Mouse (Mus musculus): ENCODE results near the gene Fxyd7.

Gene Fxyd7

GRCm38 (mm10) chr7:31050487-31050886 is 780 bp downstream of the Fxyd7 start:
- peak; percentile 38 to 55 for DNase-seq

- peak; percentile 79 to 85 for DNase-seq
Observed at GRCm38 (mm10) chr7:31049846-31050281, 1.4 kb downstream of the Fxyd7 start.

- DNase-seq, result peak; percentile 90 to 91
Observed at GRCm38 (mm10) chr7:31049135-31049845, 2.0 kb downstream of the Fxyd7 start.

GRCm38 (mm10) chr7:31042431-31042910 is 8.8 kb downstream of the Fxyd7 start, which contains the start of gene Fxyd5:
Fxyd5 (minus strand) TSS chr7:31042481.
- no peak for DNase-seq

- DNase-seq, result no peak
Observed at GRCm38 (mm10) chr7:31041662-31042315, 9.5 kb downstream of the Fxyd7 start.

GRCm38 (mm10) chr7:31041023-31041407 is 10.3 kb downstream of the Fxyd7 start:
- no peak for DNase-seq

GRCm38 (mm10) chr7:31040281-31041022 is 10.8 kb downstream of the Fxyd7 start:
- DNase-seq, result no peak

- no peak for DNase-seq
Observed at GRCm38 (mm10) chr7:31039011-31039410, 12.3 kb downstream of the Fxyd7 start.

- no peak for DNase-seq
Observed at GRCm38 (mm10) chr7:31037675-31038074, 13.6 kb downstream of the Fxyd7 start.

GRCm38 (mm10) chr7:31036917-31037316 is 14.3 kb downstream of the Fxyd7 start:
- DNase-seq, result no peak

- DNase-seq, result no peak
Observed at GRCm38 (mm10) chr7:31035291-31035690, 16.0 kb downstream of the Fxyd7 start.

- DNase-seq, result peak in 1 of 2 experiments; percentile 31
Observed at GRCm38 (mm10) chr7:31034789-31035188, 16.5 kb downstream of the Fxyd7 start.

GRCm38 (mm10) chr7:31033409-31034165 is 17.7 kb downstream of the Fxyd7 start:
- DNase-seq, result no peak

GRCm38 (mm10) chr7:31031731-31032130 is 19.5 kb downstream of the Fxyd7 start:
- DNase-seq, result no peak

GRCm38 (mm10) chr7:31030717-31031116 is 20.6 kb downstream of the Fxyd7 start:
- no peak for DNase-seq

- DNase-seq, result no peak
Observed at GRCm38 (mm10) chr7:31028609-31029008, 22.7 kb downstream of the Fxyd7 start.

GRCm38 (mm10) chr7:31017104-31017901 is 34.0 kb downstream of the Fxyd7 start:
- peak; percentile 66 to 69 for DNase-seq

- DNase-seq, result peak; percentile 66 to 73
Observed at GRCm38 (mm10) chr7:31012971-31013370, 38.3 kb downstream of the Fxyd7 start.

GRCm38 (mm10) chr7:31008889-31009288 is 42.4 kb downstream of the Fxyd7 start:
- DNase-seq, result no peak

GRCm38 (mm10) chr7:31008175-31008574 is 43.1 kb downstream of the Fxyd7 start:
- no peak for DNase-seq

GRCm38 (mm10) chr7:31007775-31008174 is 43.5 kb downstream of the Fxyd7 start:
- DNase-seq, result no peak

GRCm38 (mm10) chr7:31002650-31003049 is 48.6 kb downstream of the Fxyd7 start:
- DNase-seq, result no peak
